Mouse (Mus musculus): ENCODE results near the gene Sppl2b. TPM values are rescaled to one million over a fixed set of nuclear protein-coding genes. Genes with fewer than 3 reads are reported as not detected.
"Not testable (repeated sequence)": the region's sequence is repeated elsewhere in the genome, so short reads cannot be mapped to it uniquely, and the experiment has no call there.

The Sppl2b gene
- polyA plus RNA-seq, 1 experiment: 71.5 TPM

DNA sequence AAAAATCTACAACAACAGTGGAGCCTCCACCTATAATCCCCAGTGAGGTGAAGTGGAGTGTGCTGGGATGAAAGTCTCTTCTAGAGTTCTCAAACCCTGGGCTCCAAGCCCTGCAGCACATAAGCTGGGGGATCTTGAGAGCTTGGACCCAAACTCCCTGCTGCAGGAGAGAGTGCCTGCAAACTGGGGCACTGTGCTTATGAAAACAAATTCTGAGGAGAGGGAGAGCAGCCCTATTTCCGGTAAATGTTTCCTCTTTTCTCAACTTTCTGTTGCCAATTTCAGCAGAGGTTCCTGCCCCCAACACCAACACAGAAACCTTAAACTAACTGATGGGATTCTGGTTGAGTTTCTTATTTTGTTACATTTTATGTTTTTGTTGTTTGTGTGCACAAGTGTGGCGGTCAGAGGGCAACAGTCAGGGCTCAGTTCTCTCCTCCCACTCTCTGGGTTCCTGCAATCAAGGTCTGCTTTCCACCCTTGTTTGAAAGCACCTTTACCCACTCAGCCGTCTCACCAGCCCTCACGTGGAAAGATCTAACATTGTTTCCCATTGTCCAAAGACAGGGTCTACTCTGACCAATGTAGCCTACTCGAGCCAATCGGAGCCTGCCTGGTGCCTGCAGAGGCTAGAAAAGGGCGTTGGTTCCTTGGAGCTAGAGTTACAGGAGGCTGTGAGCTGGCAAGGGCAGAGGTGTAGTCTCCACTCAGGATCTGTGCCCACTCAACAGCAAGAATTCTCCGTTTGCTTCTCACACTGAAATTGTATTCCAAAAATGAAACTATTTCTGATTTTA is 31.0 kb upstream of the Sppl2b start:
- no peak for DNase-seq (ENCODE audit: low read depth)

DNA sequence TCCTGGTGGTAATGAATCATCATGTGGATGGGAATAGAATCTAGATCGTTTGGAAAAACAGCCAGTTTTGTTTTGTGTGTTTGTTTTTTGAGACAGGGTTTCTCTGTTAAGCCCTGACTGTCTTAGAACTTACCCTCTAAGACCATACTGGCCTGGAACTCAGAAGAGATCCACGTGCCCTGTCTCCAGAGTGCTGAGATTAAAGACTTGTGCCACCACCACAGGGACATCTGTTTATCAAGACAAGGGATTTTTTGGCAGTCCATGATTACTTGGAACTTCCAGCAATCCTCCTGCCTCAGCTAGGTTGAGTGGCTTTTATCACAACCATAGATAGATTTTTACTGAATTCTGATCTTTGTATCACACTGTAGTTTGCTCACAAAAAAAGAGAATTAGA is 30.2 kb upstream of the Sppl2b start:
- no peak for DNase-seq (ENCODE audit: low read depth)

- DNase-seq (ENCODE audit: low read depth): peak; percentile 97
Measured at GRCm38 (mm10) chr10:80826151-80827062, 28.7 kb upstream of the Sppl2b start, which contains the start of gene Oaz1. Oaz1 (plus strand) TSS chr10:80826656.

DNA sequence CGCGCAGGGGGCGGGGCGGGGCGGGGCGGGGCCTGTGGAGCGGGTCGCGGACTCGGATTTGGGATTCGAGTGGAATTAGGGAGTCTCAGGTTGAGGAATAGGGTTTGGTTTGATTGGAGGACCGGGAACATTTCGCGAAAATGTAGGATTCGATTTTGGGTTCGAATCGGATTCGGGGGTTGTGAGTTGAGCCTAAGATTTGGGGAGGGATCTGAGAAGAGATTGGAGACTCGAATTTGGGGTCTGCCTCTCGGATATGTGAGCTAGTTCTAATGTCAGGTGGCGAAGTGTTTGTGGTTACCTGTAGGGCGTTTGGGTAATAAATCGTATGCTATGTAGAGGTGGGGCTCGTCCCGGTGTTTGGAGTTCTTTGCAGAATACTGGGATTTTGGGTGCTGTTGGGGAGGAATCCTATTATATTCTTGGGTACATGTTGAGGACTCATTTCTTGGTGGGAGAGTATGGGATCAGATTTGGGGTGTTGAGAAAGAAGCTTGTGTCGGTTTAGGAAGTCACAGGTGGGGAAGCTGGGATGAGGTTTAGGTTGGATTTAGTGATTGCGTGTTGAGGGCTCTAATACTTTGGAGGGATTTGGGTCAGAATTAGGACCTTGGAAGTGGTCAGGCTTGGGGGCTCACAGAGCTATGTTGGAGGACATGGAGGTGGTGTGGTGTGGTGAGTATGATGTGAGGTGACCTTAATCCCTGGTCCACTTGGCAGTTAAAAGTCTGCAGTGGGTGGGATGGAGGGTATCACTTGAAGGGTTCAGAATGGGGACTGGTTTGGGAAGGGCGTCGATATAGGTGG is 27.8 kb upstream of the Sppl2b start:
- no peak for DNase-seq (ENCODE audit: low read depth)

- no peak for DNase-seq (ENCODE audit: low read depth)
Measured at GRCm38 (mm10) chr10:80827870-80828420, 27.1 kb upstream of the Sppl2b start.

GRCm38 (mm10) chr10:80828587-80828986 is 26.5 kb upstream of the Sppl2b start:
- DNase-seq (ENCODE audit: low read depth): not testable (repeated sequence)

DNA sequence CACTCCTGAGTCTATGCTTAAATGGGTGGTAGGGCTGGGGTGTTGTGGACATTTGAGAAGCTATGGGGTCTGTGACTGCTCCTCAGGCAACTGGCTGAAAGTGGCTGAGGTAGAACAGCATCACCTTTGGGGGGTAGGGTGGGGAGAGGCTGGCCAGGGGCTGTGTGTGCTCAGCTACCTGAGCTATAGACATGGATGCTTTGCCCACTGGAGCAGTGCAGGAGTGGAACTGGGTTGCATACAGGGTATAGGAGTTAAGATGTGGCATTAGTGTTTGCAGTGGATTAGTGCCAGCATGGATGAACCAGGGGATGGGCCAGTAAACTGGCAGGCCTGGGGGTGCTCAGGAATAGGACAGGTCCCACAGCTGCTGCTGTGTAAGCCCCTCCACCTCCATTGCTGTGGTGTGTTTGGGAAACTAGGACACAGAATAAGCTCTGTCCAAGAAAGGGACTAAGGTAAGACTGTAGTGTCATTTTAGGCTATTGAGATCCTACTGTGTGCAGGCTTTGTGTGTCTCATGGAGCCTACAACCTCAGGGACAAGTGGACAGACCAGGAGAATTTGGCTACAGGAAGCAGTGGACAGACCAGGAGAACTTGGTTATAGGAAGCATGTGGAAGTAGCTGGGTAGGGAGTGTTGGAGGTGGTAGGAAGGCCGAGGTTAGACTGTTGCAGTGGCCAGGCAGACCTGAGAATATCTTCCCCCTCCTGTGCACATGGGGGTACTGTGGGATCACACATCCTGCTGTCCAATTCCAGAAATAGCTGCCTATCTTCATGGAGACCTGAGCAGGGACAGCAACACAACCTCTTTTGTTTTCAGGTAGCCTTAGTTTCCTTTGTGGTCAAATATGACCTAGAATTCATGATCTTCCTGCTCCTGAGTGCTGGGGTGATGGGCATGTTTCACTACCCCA is 25.5 kb upstream of the Sppl2b start:
- DNase-seq (ENCODE audit: low read depth): no peak

- no peak for DNase-seq (ENCODE audit: low read depth)
Measured at GRCm38 (mm10) chr10:80831136-80831535, 23.9 kb upstream of the Sppl2b start.

DNA sequence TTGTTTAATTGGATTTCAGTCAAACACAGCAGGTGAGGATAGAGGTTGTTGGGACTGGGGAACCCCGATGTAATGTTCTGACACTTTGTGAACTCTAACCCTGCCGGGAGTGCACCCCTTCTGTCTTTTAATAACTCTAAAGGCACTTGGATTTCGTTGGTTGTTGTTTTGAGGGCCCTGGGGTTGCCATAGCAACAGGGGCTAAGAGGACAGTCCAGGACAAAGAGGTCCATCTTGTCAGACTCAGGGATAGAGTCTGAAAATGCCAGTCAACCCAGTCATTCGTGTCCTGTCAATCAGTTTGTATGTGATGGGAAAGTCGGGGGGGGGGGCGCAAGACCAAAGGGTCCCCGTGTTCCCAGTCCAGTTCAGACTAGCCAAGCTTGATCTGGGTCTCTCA is 22.3 kb upstream of the Sppl2b start:
- DNase-seq (ENCODE audit: low read depth): no peak

- DNase-seq (ENCODE audit: low read depth): no peak
Measured at GRCm38 (mm10) chr10:80835617-80836016, 19.5 kb upstream of the Sppl2b start.

GRCm38 (mm10) chr10:80836949-80837379 is 18.1 kb upstream of the Sppl2b start:
- DNase-seq (ENCODE audit: low read depth): no peak

DNA sequence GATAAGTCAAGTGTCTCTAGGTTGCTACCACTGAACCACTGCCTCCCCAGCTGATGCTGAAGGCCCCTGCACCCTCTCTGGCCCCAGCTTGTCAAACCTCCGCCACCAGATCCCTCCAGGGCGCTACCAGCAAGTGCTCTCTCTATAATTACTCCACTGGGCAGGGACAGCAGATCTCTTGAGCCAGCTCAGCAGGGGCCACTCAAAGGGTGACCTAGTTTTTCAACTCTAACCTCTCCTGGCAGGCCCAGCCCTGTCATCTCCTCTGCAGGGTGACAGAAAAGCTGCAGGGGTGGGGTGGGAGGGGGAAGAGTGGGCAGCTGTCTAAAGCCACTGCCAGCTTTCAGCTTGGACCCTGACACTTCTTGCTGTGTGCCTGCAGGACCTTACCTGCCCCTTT is 17.2 kb upstream of the Sppl2b start:
- DNase-seq (ENCODE audit: low read depth): no peak

- no peak for DNase-seq (ENCODE audit: low read depth)
Measured at GRCm38 (mm10) chr10:80838346-80838912, 16.6 kb upstream of the Sppl2b start.

GRCm38 (mm10) chr10:80839848-80840247 is 15.2 kb upstream of the Sppl2b start:
- DNase-seq (ENCODE audit: low read depth): no peak

- DNase-seq (ENCODE audit: low read depth): no peak
Measured at GRCm38 (mm10) chr10:80841685-80842084, 13.4 kb upstream of the Sppl2b start.

GRCm38 (mm10) chr10:80842334-80842733 is 12.7 kb upstream of the Sppl2b start:
- no peak for DNase-seq (ENCODE audit: low read depth)

GRCm38 (mm10) chr10:80843087-80843930 is 11.8 kb upstream of the Sppl2b start:
- DNase-seq (ENCODE audit: low read depth): no peak

- no peak for DNase-seq (ENCODE audit: low read depth)
Measured at GRCm38 (mm10) chr10:80843931-80844547, 11.0 kb upstream of the Sppl2b start, which contains the start of gene Lingo3. Lingo3 (minus strand) TSS chr10:80844039.
